Mouse (Mus musculus): Measurements from ENCODE around the gene Olfr47. TPM values are rescaled to one million over a fixed set of nuclear protein-coding genes. Genes with fewer than 3 reads are reported as not detected.

The Olfr47 gene
- not detected for polyA plus RNA-seq (2017; shearing (Covaris generic))

DNA sequence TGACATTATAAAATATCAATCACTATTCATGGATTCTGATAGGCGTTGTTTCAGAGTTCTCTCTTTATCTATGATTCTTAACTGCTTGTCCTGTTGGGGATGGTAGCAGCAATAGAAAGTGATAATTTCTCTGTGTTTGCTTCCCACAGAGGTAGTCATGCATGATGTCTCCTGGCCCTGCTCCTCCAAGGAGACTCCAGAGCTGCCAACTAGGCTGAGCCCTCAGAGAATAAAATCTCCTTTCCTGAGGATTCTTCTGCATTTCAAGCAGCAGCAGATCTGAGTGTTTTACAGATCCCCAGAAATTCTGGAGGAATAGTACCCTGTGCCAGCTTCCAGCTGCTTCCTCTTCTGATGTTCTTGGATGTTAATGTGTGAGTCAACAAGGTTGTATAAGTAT lies at the start of gene Olfr47:
TSS of gene Olfr47 (plus strand) at position 275 of the 400 bp plus-strand sequence.

DNA sequence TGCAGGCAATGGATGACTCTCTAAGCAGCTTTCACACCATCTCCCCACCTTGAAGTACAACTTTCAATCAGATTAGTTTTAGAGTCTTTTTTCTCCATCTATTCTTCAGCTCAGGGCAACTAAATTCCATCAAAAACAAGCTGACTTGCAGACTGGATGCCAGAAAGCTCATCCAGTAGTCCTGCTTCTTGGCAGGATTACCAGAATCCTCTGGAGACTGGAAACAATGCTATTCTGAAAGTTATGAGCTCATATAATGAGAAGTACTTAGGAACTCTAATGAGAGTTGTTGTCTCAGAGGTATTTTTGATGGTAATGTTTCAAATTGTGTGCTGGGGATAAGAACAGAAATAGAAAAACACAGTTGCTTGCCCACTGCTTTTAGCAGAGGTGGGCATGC lies 34.5 kb upstream of the Olfr47 start, which contains the start of gene Olfr435:
TSS of gene Olfr435 (plus strand) at position 366 of the 400 bp plus-strand sequence.

DNA sequence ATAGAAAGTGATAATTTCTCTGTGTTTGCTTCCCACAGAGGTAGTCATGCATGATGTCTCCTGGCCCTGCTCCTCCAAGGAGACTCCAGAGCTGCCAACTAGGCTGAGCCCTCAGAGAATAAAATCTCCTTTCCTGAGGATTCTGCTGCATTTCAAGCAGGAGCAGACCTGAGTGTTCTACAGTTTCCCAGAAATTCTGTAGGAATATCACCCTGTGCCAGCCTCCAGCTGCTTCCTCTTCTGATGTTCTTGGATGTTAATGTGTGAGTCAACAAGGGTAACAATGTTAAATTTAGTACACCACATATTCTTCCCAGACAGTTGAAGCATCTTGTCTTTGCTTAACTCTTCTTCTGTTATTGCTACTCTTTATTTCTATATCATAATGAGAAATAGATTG lies 18.5 kb upstream of the Olfr47 start, which contains the start of gene Olfr434:
TSS of gene Olfr434 (plus strand) at position 149 of the 400 bp plus-strand sequence.

DNA sequence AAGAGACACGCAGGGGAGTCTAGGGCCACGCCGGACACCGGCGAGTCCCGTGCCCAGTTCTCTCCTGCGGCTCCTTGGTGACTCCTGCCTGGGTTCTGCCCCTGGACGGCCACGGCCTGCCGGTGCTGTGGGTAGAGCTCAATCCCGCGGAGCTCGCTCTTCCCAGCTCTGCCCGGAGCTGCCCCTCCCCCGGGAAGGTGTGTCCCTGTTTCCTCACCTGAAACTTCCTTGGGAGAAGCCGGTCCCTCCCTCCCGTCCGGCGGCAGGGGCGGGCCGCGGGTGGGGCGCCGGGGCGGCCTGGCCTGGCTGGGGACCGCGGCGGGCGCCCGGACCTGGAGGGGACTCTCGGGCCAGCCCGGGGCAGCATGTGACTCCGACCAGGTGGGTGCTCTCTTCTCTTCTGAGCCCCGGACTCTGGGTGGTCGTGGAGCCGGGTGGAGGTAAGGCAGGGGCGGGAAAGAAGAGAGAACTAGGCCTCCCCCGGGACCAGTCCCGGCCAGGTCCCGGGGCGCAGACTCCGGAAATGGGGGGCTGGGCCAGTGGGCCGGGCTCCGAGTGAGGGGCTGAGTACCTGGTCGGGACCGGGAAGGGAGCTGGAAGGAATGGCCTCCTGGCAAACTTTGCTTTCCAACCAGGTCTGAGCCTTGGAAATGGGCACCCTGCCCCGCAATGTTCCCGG lies 34.2 kb downstream of the Olfr47 start, which contains the start of gene Arhgef5:
TSS of gene Arhgef5 (plus strand) at position 220 of the 679 bp plus-strand sequence.

Other genes with a start within 250 kb of the Olfr47 start
- gene Olfr441, start 125.2 kb upstream of the Olfr47 start, polyA plus RNA-seq (2017; shearing (Covaris generic)) = not detected
- gene Olfr237-ps1, start 85.0 kb upstream of the Olfr47 start, polyA plus RNA-seq (2017; shearing (Covaris generic)) = not detected
- gene Olfr437, start 68.2 kb upstream of the Olfr47 start, polyA plus RNA-seq (2017; shearing (Covaris generic)) = not detected
- gene Olfr13, start 59.4 kb upstream of the Olfr47 start, polyA plus RNA-seq (2017; shearing (Covaris generic)) = not detected
- not detected for gene Olfr435, start 34.4 kb upstream of the Olfr47 start, polyA plus RNA-seq (2017; shearing (Covaris generic))
- gene Olfr434, start 18.5 kb upstream of the Olfr47 start, polyA plus RNA-seq (2017; shearing (Covaris generic)) = not detected
- 4.2 TPM for gene Arhgef5, start 34.1 kb downstream of the Olfr47 start, polyA plus RNA-seq (2017; shearing (Covaris generic))
- not detected for gene Nobox, start 78.0 kb downstream of the Olfr47 start, polyA plus RNA-seq (2017; shearing (Covaris generic))

Data from CD4-positive, CD25-positive, alpha-beta regulatory T cell, adult 9 weeks (primary cell).